Mouse (Mus musculus) duodenum, adult 2 months (tissue): ENCODE data around the gene Prox2. TPM values are rescaled to one million over a fixed set of nuclear protein-coding genes. Genes with fewer than 3 reads are reported as not detected.

Source experiments
- polyA plus RNA-seq: library from polyadenylated mRNA; depleted of rRNA; stranded (reverse); fragments of >200 nt; gene quantifications from 2 replicates; pipeline ENCODE4 v1.2.3, GENCODE M21; 2012; ENCODE audit warnings: low replicate concordance; rRNA removed

The Prox2 gene
- 0.62 and 0.65 TPM in 2 replicates for polyA plus RNA-seq

DNA sequence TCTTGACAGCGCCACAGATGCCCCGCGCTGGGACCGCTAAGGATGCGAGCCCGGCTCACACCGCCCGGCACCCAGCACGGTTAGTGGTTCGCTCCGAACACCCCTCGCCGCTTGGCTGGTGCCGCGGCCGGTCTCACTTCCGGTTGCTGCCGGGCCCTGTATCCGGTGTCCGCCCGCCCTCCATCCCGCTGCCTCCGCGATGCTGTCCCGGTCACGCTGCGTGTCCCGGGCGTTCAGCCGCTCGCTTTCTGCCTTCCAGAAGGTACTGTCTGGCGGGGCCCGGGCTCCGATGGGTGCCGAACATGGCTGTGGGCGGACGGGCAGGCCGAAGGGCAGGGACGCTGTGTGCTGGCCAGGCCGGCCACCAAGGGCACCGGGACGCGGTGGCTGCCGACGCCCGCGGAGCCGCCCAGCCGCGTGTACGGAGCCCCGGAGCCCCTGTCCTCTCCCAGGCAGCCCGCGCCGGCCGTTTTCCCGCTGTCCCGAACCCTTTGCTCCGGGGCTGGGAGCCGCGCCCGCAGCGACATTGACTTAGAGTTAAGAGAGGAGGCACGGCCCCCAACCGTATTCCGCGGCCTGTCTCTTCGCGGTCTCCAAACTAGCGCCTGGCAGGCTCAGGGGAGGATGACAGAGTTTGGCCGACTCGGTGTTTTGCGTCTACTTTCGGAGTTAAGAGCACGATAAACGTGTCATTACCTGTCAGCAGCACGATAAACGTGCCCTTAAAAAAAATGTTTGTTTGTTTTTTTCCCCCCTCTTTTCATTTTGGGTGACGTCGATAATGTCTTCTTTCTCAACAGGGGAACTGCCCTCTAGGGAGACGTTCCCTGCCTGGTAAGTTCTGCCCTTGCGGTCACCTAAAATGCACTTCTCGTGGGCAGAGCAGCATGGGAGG lies at the start of gene Prox2, which contains the start of gene Dlst:
Gene Prox2, minus strand, starts transcription at position 62 of the 895 bp plus-strand sequence.
Gene Dlst, plus strand, starts transcription at position 136 of the 895 bp plus-strand sequence.

DNA sequence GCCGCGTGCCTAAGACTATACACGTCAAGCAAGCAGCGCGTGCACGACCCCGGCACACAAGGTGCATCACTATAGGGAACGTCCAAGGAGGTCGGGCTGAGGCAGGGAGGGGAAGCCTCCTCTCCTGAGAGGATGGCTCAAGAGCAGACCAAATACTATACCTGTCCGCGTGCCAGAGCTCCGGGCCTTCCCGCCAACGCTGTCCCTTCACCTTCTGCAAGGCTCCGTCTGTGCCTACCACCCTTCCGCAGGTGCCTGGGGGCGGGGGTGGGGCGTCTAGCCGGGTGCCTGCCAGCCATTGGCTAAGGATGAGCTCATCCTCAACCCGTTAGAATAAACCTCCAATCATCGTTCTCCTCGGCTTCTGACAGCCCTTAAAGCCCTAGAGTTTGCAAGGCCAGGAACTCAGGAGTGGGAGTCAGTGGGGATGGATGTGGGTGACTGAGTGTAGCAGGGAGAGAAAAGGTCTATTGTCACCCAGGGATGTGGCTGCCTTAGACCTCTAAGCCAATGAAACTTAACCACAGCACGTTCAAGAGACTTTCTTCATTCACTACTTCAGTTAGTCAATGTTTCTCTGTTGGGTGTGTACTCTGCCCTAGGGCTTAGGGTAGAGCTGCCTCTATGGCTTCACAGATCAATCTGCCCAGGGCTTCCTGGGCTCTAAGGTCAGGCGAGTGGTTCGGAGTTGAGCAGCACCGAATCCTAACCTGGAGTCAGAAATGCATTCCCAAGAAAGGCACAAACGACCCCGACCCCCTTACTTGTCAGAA lies 40.6 kb upstream of the Prox2 start, which contains the start of gene Rps6kl1:
Gene Rps6kl1, minus strand, starts transcription at position 263 of the 773 bp plus-strand sequence.

Other genes with a start within 250 kb of the Prox2 start
- 5.3 and 6.6 TPM in 2 replicates for gene Ltbp2, start 234.2 kb downstream of the Prox2 start, polyA plus RNA-seq
- gene Fcf1, start 139.9 kb downstream of the Prox2 start, polyA plus RNA-seq = 7.4 and 14.4 TPM in 2 replicates
- gene Arel1, start 139.9 kb downstream of the Prox2 start, polyA plus RNA-seq = 14.7 and 15.0 TPM in 2 replicates
- 5.9 and 7.8 TPM in 2 replicates for gene Ylpm1, start 114.4 kb downstream of the Prox2 start, polyA plus RNA-seq
- 125 and 138 TPM in 2 replicates for gene Dlst, start 74 bp upstream of the Prox2 start, polyA plus RNA-seq
- 0.47 and 0.98 TPM in 2 replicates for gene Rps6kl1, start 40.5 kb upstream of the Prox2 start, polyA plus RNA-seq
- gene Pgf, start 67.0 kb upstream of the Prox2 start, polyA plus RNA-seq = 0.60 and 0.70 TPM in 2 replicates
- 58.8 and 91.2 TPM in 2 replicates for gene Eif2b2, start 108.7 kb upstream of the Prox2 start, polyA plus RNA-seq
- 0.85 and 0.93 TPM in 2 replicates for gene Mlh3, start 159.8 kb upstream of the Prox2 start, polyA plus RNA-seq
- gene Acyp1, start 177.7 kb upstream of the Prox2 start, polyA plus RNA-seq = 1.5 and 2.5 TPM in 2 replicates
- 0.17 and 0.22 TPM in 2 replicates for gene Zc2hc1c, start 177.8 kb upstream of the Prox2 start, polyA plus RNA-seq
- 7.3 and 8.0 TPM in 2 replicates for gene Nek9, start 228.6 kb upstream of the Prox2 start, polyA plus RNA-seq